Mouse (Mus musculus) kidney, adult 2 months (tissue): ENCODE data around the gene Arpc1a.

Experiments used
- CTCF ChIP-seq: fragments of 200-500 bp; conservative IDR thresholded peaks from 2 replicates; pipeline ENCODE4 v1.5.1; 2011; ENCODE audit warnings: low read depth, mild to moderate bottlenecking, control low read depth, low read length, moderate library complexity, mixed read lengths; ENCODE audit not compliant: insufficient read depth, insufficient read length
- POLR2A ChIP-seq: fragments of 200-500 bp; IDR thresholded peaks from one replicate; pipeline ENCODE4 v1.6.1; 2011; ENCODE audit warnings: low read depth, low read length, control low read depth

DNA sequence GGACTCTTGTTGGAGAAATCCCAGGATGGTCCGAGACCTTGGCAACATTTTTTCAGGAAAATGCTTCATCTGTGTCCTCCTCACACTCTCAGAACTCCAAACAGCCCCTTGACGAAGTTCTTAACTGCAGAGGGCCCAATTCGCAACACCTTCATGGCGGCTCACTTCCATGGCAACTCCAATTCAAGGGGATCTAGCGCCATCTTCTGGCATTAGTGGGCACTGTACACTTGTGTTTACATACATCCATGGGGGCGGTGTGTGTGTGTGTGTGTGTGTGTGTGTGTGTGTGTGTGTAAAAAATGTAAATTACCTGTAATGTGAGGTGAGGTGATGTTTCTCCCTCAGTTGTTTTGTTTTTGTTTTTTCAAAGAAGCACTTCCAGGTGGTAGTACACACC, 12.3 kb upstream of the Arpc1a start:
- TF ChIP-seq POLR2A = no peak
- peak; percentile 27; the same call in 1 of the 2 replicates for TF ChIP-seq CTCF
